Comparison of ENCODE assay signal across 23 mouse cellular contexts in the genomic region with DNA sequence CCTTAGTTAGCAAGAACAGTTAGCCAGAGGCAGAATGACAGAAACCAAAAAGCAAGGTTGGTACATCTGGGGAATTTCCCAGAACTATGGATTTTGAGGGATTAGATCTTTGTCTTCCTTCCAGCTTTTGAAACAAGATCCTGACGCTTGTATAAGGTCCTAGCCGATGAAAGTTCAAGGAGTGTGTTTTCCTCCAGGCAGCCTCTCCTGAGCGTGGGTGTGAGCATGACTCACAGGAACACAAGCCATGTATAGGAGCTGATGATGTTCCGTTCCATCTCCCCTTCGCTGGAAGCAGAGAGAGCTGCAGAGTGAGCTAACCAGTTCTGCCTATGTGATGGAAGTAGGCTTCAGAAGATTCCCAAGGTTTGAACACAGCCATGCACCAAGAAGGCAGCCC.
DNase-seq lines count a peak whose midpoint lies in the region; ATAC-seq lines count a peak whose summit lies in the region.
"Had no signal": no experiment of that assay in that cellular context is flagged by ENCODE, and none has a peak within 500 bp of the region (broad histone marks: within the 10 kb centered on the region; RNA-seq: fewer than 3 reads in every experiment).

No protein-coding gene starts in this region.

- no peaks in the 10 kb centered on the region for H3K27me3 ChIP-seq in heart, embryonic 13.5 days (replicated peaks)
- H3K27me3 ChIP-seq: embryonic facial prominence, embryonic 13.5 days; forebrain, embryonic 15.5 days; heart, embryonic 12.5 days; limb, embryonic 13.5 days; liver, embryonic 13.5 days; midbrain, embryonic 13.5 days had no signal

- no peaks in the 10 kb centered on the region for H3K36me3 ChIP-seq in heart, embryonic 13.5 days
- H3K36me3 ChIP-seq: embryonic facial prominence, embryonic 13.5 days; forebrain, embryonic 15.5 days; heart, embryonic 12.5 days; limb, embryonic 13.5 days; liver, embryonic 13.5 days; midbrain, embryonic 13.5 days had no signal

- H3K4me1 ChIP-seq in heart, embryonic 13.5 days = peaks cover 14% of the 10 kb centered on the region
- H3K4me1 ChIP-seq: embryonic facial prominence, embryonic 13.5 days; forebrain, embryonic 15.5 days; limb, embryonic 13.5 days; midbrain, embryonic 13.5 days had no signal

- no peaks in the 10 kb centered on the region for H3K9me3 ChIP-seq in heart, embryonic 13.5 days
- H3K9me3 ChIP-seq: embryonic facial prominence, embryonic 13.5 days; forebrain, embryonic 15.5 days; heart, embryonic 12.5 days; limb, embryonic 13.5 days; liver, embryonic 13.5 days; midbrain, embryonic 13.5 days had no signal

- WGBS in heart, embryonic 13.5 days = 59% methylated on average over 5 of the region's 5 CpGs

- H3K4me3 ChIP-seq in heart, embryonic 13.5 days = no peak overlapping the region
- H3K4me3 ChIP-seq: embryonic facial prominence, embryonic 13.5 days; forebrain, embryonic 15.5 days; heart, embryonic 12.5 days; limb, embryonic 13.5 days; liver, embryonic 13.5 days; midbrain, embryonic 13.5 days had no signal

- 0 out of 2 replicates have a peak overlapping the region, but pooled peaks have one; percentile 15 for H3K27ac ChIP-seq in heart, embryonic 13.5 days (replicated peaks)
- H3K27ac ChIP-seq: embryonic facial prominence, embryonic 13.5 days; forebrain, embryonic 15.5 days; hindbrain, embryonic 14.5 days; limb, embryonic 13.5 days; liver, embryonic 13.5 days; midbrain, embryonic 13.5 days had no signal

- no peak overlapping the region for H3K9ac ChIP-seq in heart, embryonic 13.5 days
- H3K9ac ChIP-seq: embryonic facial prominence, embryonic 13.5 days; forebrain, embryonic 15.5 days; heart, embryonic 12.5 days; hindbrain, embryonic 14.5 days; limb, embryonic 13.5 days; liver, embryonic 13.5 days; midbrain, embryonic 13.5 days had no signal

- intact Hi-C loops in left cerebral cortex, postnatal 36 days (cut with DNase I) = no loop called here

- DNase-seq in heart, adult 18-20 months = no peak
- DNase-seq in right cerebral cortex, postnatal 25 days = peak; percentile 28
- DNase-seq in right cerebral cortex, postnatal 14 days = no peak
- peak; percentile 40 to 41 for DNase-seq in left cerebral cortex, postnatal 36 days (ENCODE audit: low spot score in 2 of 2)
- DNase-seq in cerebellum, postnatal 25 days = no peak
- no peak for DNase-seq in urinary bladder, postnatal 36 days (ENCODE audit: low spot score in 2 of 2)
- DNase-seq: adrenal gland, adult 2 months; cerebellum, adult 11-12 months; cerebellum, postnatal 14 days; kidney, adult 18-20 months; kidney, postnatal 4 days; liver, embryonic 13.5 days; lung, adult 2 months; retina, postnatal 1 day; thymus, postnatal 14 days had no signal

- no peak overlapping the region for H3K4me2 ChIP-seq in heart, embryonic 13.5 days
- H3K4me2 ChIP-seq: embryonic facial prominence, embryonic 13.5 days; forebrain, embryonic 15.5 days; heart, embryonic 12.5 days; hindbrain, embryonic 14.5 days; limb, embryonic 13.5 days; liver, embryonic 13.5 days; midbrain, embryonic 13.5 days had no signal

- ATAC-seq in heart, embryonic 13.5 days (ENCODE audit: extremely low read depth, insufficient number of reproducible peaks, low FRiP score, low TSS enrichment) = no peak
- ATAC-seq: forebrain, embryonic 15.5 days; inflammation-experienced regulatory T-cells, adult 6 months; midbrain, embryonic 13.5 days had no signal

Comparison
In these comparisons a context has a peak if more than half of its experiments do, and no peak if none do; other contexts are left out.
1. DNase-seq: peak in right cerebral cortex, postnatal 25 days (single experiment) and left cerebral cortex, postnatal 36 days (2 of 2); none in heart, adult 18-20 months (0 of 2), right cerebral cortex, postnatal 14 days (single experiment), cerebellum, postnatal 25 days (0 of 2) and urinary bladder, postnatal 36 days (0 of 2).